Mouse (Mus musculus): Measurements from ENCODE around the gene Gatd1.

GRCm38 (mm10) chr7:141437178-141438120 is 23.5 kb upstream of the Gatd1 start, which contains the start of gene Slc25a22:
- no peak for TF ChIP-seq ZNF384 (IDR thresholded peaks at IDR 0.05; ENCODE audit: low read depth, low read length)
- no peak for TF ChIP-seq CHD2 (IDR thresholded peaks at IDR 0.05; ENCODE audit: low read depth, low read length)
